Mouse (Mus musculus) olfactory bulb, adult 2 months (tissue): ENCODE data around the gene Slc6a18. TPM values are rescaled to one million over a fixed set of nuclear protein-coding genes. Genes with fewer than 3 reads are reported as not detected.

Source experiments
- H3K27ac ChIP-seq: fragments of 200-500 bp; 2 replicates; pipeline ENCODE4 v1.5.1; 2012; ENCODE audit warnings: low read depth, low read length; ENCODE audit not compliant: insufficient read depth
- H3K4me1 ChIP-seq: fragments of 200-500 bp; 2 replicates; pipeline ENCODE4 v1.6.1; 2012; ENCODE audit warnings: low read length; ENCODE audit not compliant: control insufficient read depth, insufficient read depth
- H3K4me3 ChIP-seq: fragments of 200-500 bp; 2 replicates; pipeline ENCODE4 v1.5.1; 2012; ENCODE audit warnings: mild to moderate bottlenecking, low read depth, low read length, moderate library complexity; ENCODE audit not compliant: insufficient read depth
- CTCF ChIP-seq: fragments of 200-500 bp; IDR thresholded peaks from 2 replicates; pipeline ENCODE4 v1.5.1; 2012; ENCODE audit warnings: low read depth, mild to moderate bottlenecking, low read length, moderate library complexity; ENCODE audit not compliant: insufficient read depth
- POLR2A ChIP-seq: fragments of 200-500 bp; IDR thresholded peaks from 2 replicates; pipeline ENCODE4 v1.6.1; 2012; ENCODE audit warnings: mild to moderate bottlenecking, low read depth, low read length, moderate library complexity; ENCODE audit not compliant: insufficient read depth
- WGBS: fragments of 180-500 bp; shearing (Covaris S2); methylation state at CpG from one replicate; pipeline ENCODE4 v1.1.7; 2018; 5-methylcytosine and 5-hydroxymethylcytosine counted together
- polyA plus RNA-seq: library from polyadenylated mRNA; stranded (reverse); fragments of >200 nt; gene quantifications from 2 replicates; pipeline ENCODE4 v1.2.4, GENCODE M21; 2012; ENCODE audit warnings: low replicate concordance; ENCODE audit not compliant: missing spikeins, insufficient read depth, insufficient read length

Slc6a18 gene
- polyA plus RNA-seq, 1 experiment = not detected

DNA sequence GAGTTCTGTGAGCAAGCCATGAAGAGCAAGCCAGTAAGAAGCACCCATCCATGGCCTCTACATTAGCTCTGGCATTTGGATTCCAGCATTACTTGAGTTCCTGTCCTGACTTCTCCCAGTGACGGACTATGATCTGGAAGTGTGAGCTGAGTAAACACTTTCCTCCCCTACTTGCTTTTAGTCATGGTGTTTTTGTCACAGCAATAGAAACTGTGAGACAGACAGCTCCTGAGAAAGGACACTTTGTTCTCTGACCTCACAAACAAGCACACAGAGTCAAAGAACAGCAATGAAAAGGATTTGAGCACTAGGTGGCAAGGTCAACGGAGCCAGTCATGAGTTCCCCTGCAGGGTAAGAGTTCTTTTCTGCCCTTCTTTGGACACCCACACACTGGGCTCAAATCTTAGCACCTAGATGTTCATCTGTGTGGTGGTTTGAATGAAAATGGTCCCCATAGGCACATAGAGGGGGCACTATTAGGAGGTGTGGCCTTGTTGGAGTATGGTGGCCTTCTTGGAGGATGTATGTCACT, 17.6 kb downstream of the Slc6a18 start:
- WGBS = 72% methylated on average over 2 of the region's 2 CpGs
- no peak overlapping the region for H3K4me3 ChIP-seq
- no peak for TF ChIP-seq CTCF
- no peak for TF ChIP-seq POLR2A
- H3K4me1 ChIP-seq = no peaks in the 10 kb centered on the region
- H3K27ac ChIP-seq = no peak overlapping the region

DNA sequence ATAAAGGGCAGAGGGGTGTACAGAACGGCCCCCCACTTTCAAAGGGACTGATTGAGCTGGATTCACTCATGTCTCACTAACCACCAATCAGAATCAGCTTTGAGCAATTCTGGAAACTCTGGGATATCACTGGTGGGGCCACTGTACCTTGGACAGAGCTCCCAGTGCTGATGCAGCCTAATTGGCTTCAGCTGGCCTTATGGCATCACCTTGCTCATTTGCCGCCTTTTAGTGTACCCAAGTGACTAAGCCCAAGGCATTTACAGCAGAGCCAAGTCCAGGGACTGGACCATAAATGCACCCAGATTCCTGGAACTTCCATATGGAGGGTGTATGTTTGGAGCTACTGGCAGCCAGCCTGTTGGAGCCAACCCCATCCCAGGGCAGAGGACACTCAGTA, 18.9 kb downstream of the Slc6a18 start:
- 58% methylated on average over 2 of the region's 2 CpGs for WGBS
- Histone ChIP-seq H3K4me1 (no peaks in the 10 kb centered on the region), H3K27ac (no peak overlapping the region), H3K4me3 (no peak overlapping the region)
- TF ChIP-seq POLR2A (no peak), CTCF (no peak)

DNA sequence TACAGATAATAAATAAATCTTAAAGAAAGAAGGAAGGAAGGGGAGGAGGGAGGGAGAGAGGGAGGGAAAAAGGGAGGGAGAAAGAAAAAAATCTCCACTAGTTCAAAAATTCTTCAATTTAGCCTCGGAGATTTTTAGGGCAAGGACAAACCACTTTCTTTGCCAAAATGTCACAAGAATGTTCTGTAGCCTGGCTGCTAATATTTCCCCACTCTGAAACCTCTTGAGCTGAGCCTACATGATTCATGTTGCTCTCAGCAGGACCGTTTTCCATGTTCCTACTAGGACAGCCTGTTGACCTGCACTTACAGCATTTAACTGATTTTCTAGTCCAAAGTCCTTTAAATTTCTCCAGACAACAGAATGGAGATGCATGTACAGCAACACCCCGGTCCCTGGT, 22.8 kb downstream of the Slc6a18 start:
- no peaks in the 10 kb centered on the region for H3K4me1 ChIP-seq
- 65% methylated on average over 3 of the region's 3 CpGs for WGBS
- TF ChIP-seq CTCF (no peak), POLR2A (no peak)
- no peak overlapping the region for H3K27ac ChIP-seq
- no peak overlapping the region for H3K4me3 ChIP-seq

DNA sequence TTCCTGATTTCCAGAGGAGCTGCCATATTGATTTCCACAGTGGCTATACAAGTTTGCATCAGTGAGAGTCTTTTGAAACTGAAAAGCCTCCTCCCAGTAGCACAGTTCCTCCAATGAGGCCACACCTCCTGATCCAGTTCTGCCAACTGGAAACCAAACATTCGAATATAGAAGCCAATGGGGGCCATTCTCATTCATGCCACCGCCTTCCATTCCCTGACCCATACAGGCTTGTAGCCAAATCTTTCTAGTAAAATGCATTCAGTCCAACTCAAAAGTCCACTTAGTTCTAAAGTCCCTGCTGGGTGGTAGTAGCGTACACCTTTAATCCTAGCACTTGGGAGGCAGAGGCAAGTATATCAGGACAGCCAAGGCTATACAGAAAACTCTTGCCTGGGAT, 24.6 kb downstream of the Slc6a18 start:
- H3K4me3 ChIP-seq = no peak overlapping the region
- TF ChIP-seq POLR2A (no peak), CTCF (no peak)
- no peak overlapping the region for H3K27ac ChIP-seq
- WGBS = 42% methylated on average over 3 of the region's 3 CpGs
- no peaks in the 10 kb centered on the region for H3K4me1 ChIP-seq

DNA sequence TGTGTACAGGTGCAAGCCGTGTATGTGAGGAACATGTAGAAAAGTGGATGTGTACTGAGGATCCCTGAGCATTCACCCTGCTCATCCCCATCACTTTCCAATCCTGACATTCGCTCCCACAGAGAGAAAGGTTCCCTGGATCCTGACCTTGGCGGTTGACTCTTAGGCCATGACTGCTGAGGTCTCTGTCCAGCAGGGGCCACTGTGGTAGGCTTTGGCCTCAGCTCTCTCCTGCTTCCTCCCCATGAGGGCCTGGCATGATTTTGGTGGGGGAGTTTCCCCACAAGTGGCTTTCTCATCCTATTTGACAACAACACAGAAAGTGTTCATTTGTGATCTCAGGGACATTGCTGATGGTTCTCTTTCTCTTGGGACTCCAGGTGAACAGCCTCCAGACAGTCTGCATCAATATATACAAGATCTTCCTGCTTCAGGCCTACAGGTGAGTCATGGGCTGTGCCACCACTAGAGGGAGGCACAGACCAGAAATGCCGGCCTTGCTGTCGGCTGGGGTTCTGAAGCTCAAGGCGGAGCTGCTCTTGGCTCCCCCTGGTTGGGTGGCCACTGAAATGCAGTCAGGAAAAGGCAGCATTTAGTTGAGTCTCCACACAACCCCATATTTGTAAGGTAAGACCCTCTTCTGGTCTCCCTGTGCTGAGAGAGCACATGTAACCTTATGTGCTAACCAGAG, 31.3 kb downstream of the Slc6a18 start:
- TF ChIP-seq CTCF (peak; percentile 58; the same call in 1 of the 2 replicates), POLR2A (no peak)
- WGBS = 42% methylated on average over 6 of the region's 6 CpGs
- Histone ChIP-seq H3K4me1 (no peaks in the 10 kb centered on the region), H3K4me3 (no peak overlapping the region), H3K27ac (no peak overlapping the region)

DNA sequence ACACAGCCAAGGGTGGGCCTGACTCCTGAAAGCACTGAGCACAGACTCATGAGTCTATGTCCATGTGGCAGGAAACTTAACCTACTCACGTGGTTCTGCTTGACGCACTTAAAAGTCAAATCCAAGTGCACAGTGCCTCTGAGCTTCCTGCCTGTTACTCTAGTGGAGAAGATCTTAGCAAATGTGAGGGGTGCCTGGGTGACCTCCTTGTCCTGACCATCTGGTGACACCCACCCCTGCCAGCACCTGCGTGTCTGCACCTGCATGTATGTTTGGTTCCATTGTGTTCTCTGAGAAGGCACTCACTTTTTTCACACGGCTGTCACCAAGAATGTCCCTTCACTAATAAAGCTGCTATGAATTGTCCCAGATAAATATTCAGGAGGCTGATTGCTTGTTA, 36.5 kb downstream of the Slc6a18 start:
- no peak overlapping the region for H3K27ac ChIP-seq
- TF ChIP-seq POLR2A (no peak), CTCF (no peak)
- WGBS = 86% methylated on average over 4 of the region's 4 CpGs
- no peak overlapping the region for H3K4me3 ChIP-seq
- H3K4me1 ChIP-seq = 0 out of 2 replicates have a peak, but pooled peaks cover 4% of the 10 kb centered on the region

DNA sequence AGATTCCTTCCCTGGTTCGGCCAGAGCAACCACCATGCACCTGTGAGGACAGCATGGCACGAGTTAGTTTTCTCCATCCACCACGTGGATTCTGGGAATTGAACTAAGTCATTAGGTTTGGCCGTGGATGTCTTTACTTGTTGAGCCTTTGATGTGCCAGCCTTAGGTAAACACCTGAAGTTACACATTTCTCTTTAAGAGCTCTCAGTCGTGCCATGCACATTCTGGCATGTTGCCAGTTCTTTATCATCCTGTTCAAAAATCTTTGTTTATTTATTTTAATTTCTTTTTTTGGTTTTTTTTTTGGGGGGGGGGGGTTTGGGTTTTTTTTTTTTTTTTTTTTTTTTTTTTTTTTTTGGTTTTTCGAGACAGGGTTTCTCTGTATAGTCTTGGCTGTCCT, 40.0 kb downstream of the Slc6a18 start:
- TF ChIP-seq POLR2A (no peak), CTCF (no peak)
- H3K4me1 ChIP-seq = 0 out of 2 replicates have a peak, but pooled peaks cover 4% of the 10 kb centered on the region
- no peak overlapping the region for H3K4me3 ChIP-seq
- WGBS = 86% methylated on average over 5 of the region's 6 CpGs
- H3K27ac ChIP-seq = no peak overlapping the region

DNA sequence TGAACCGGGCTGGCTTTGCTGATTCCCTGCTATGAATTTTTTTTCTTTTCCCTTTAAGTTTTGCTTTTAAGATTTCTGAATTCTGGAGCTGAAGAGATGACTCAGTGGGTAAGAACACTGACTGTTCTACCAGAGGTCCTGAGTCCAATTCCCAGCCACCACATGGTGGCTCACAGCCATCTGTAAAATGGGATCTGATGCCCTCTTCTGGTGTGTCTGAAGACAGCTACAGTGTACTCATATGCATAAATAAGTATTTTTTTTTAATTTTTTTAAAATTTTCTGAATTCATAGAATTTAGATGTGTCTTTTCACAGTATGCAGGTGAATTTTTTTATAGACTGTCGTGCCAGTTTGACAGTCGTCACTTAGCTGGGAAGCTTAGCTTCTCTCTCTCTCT, 46.0 kb downstream of the Slc6a18 start:
- 87% methylated on average over 3 of the region's 3 CpGs for WGBS
- TF ChIP-seq POLR2A (no peak), CTCF (no peak)
- no peak overlapping the region for H3K4me3 ChIP-seq

DNA sequence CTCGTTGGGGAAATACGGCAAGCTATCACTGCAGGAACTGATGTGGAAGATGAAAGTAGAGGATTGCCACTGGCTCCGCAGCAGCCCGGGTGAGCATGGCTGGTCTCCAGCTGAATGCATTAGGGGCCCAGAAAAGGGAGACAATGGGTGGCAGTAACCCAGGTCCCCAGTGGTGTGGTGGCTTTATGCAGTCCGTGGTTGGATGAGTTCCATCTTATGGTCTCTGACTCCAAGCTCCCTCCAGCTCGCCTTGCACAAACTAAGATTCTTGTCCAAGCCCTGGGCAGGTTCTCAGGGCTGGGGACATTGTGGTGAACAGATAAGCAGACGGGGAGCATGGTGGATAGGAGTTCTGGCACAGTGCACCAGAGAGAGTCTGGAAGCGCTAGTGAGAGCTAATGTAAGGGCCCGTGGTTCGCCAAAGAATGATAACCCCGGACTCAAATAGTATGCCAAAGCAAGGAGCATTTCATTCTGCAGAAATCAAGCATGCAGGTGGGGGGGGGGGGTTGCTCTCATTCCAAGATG, 49.2 kb downstream of the Slc6a18 start:
- Histone ChIP-seq H3K4me1 (peaks cover 14% of the 10 kb centered on the region), H3K4me3 (no peak overlapping the region), H3K27ac (no peak overlapping the region)
- WGBS = 52% methylated on average over 11 of the region's 11 CpGs
- no peak for TF ChIP-seq CTCF
- no peak for TF ChIP-seq POLR2A

More for the DNA sequence above, 46.0 kb downstream of the Slc6a18 start:
- peaks cover 9% of the 10 kb centered on the region for H3K4me1 ChIP-seq
- no peak overlapping the region for H3K27ac ChIP-seq
